Mouse (Mus musculus) lung, adult 2 months (tissue): ENCODE data around the gene Hbq1b.
"Not testable (repeated sequence)": the region's sequence is repeated elsewhere in the genome, so short reads cannot be mapped to it uniquely, and the experiment has no call there.

ENCODE experiments used
- CTCF ChIP-seq: fragments of 200-500 bp; IDR thresholded peaks from 2 replicates; pipeline ENCODE4 v1.5.1; 2011; ENCODE audit warnings: mild to moderate bottlenecking, low read length, control low read depth; ENCODE audit not compliant: insufficient read depth
- POLR2A ChIP-seq: fragments of 200-500 bp; IDR thresholded peaks from 2 replicates; pipeline ENCODE4 v1.6.1; 2011; ENCODE audit warnings: low read depth, mild to moderate bottlenecking, control low read depth, low read length, borderline replicate concordance; ENCODE audit errors: extremely low read depth

- TF ChIP-seq CTCF = peak; percentile 45
- TF ChIP-seq POLR2A = not testable (repeated sequence)
Measured at GRCm38 (mm10) chr11:32299865-32300264, 13.1 kb downstream of the Hbq1b start, which contains the start of gene Hbq1a.
